Mouse (Mus musculus) spleen, adult 2 months (tissue): ENCODE measurements around the gene Gm49380. TPM values are rescaled to one million over a fixed set of nuclear protein-coding genes. Genes with fewer than 3 reads are reported as not detected.

Experiments used
- DNase-seq, 2 experiments: peaks; one replicate each; pipeline versions ENCODE4 v3.0.0 to v3.0.0-alpha.2; 2012 to 2021; ENCODE audit warnings: low spot score in 2 of 2, low read depth in 1 of 2
- H3K27ac ChIP-seq: fragments of 200-500 bp; 2 replicates; pipeline ENCODE4 v1.5.1; 2012; ENCODE audit warnings: low read length, inconsistent platforms; ENCODE audit not compliant: insufficient read depth
- H3K27me3 ChIP-seq: fragments of 200-500 bp; 2 replicates; pipeline ENCODE4 v1.6.1; 2012; ENCODE audit warnings: mild to moderate bottlenecking, moderate library complexity, low read length, inconsistent platforms; ENCODE audit not compliant: control insufficient read depth, insufficient read depth
- H3K36me3 ChIP-seq: fragments of 200-500 bp; 2 replicates; pipeline ENCODE4 v1.6.1; 2012; ENCODE audit warnings: mild to moderate bottlenecking, low read length, inconsistent platforms; ENCODE audit not compliant: control insufficient read depth, insufficient read depth
- H3K4me1 ChIP-seq: fragments of 200-500 bp; 2 replicates; pipeline ENCODE4 v1.6.1; 2011; ENCODE audit warnings: inconsistent platforms; ENCODE audit not compliant: control insufficient read depth, insufficient read depth, insufficient read length
- H3K4me3 ChIP-seq: fragments of 200-500 bp; 2 replicates; pipeline ENCODE4 v1.5.1; 2011; ENCODE audit warnings: mild to moderate bottlenecking, inconsistent platforms; ENCODE audit not compliant: insufficient read depth, insufficient read length; ENCODE audit errors: extremely low read depth
- CTCF ChIP-seq: fragments of 200-500 bp; IDR thresholded peaks from 2 replicates; pipeline ENCODE4 v1.5.1; 2011; ENCODE audit warnings: mild to moderate bottlenecking, inconsistent platforms; ENCODE audit not compliant: insufficient read depth, insufficient read length, insufficient replicate concordance; ENCODE audit errors: extremely low read depth
- POLR2A ChIP-seq: fragments of 200-500 bp; IDR thresholded peaks from 2 replicates; pipeline ENCODE4 v1.6.1; 2011; ENCODE audit warnings: low read depth, low read length, inconsistent platforms
- WGBS: fragments of 180-500 bp; shearing (Covaris S2); methylation state at CpG from one replicate; pipeline ENCODE4 v1.1.7; 2018; 5-methylcytosine and 5-hydroxymethylcytosine counted together
- polyA plus RNA-seq: library from polyadenylated mRNA; depleted of rRNA; stranded (reverse); fragments of >200 nt; gene quantifications from 2 replicates; pipeline ENCODE4 v1.2.3, GENCODE M21; 2012; rRNA removed

The Gm49380 gene
- 0.05 TPM in 1 of 2 replicates, not detected in the other for polyA plus RNA-seq

- WGBS = under 1% methylated on average over 51 of the region's 51 CpGs
- no peaks in the 10 kb centered on the region; the same call in 1 of the 2 replicates for H3K4me1 ChIP-seq
- peak within 1 kb of the TSS; percentile 74 for H3K4me3 ChIP-seq
- H3K36me3 ChIP-seq = no peaks in the 10 kb centered on the region; the same call in 1 of the 2 replicates
- DNase-seq = peak; percentile 95 to 98
- H3K27me3 ChIP-seq = no peaks in the 10 kb centered on the region
- H3K27ac ChIP-seq = no peak within 1 kb of the TSS
- TF ChIP-seq POLR2A (peak; percentile 42; the same call in 1 of the 2 replicates), CTCF (no peak)
Observed at GRCm38 (mm10) chr9:44113105-44113789, at the start of gene Gm49380, which contains the start of gene Rnf26. TSS of gene Gm49380 (minus strand) at chr9:44113500. TSS of gene Rnf26 (minus strand) at chr9:44113517.

- TF ChIP-seq CTCF = no peak
- no peak for TF ChIP-seq POLR2A
- Histone ChIP-seq H3K4me1 (no peaks in the 10 kb centered on the region), H3K36me3 (peaks cover 59% of the 10 kb centered on the region), H3K27me3 (no peaks in the 10 kb centered on the region), H3K4me3 (no peak overlapping the region), H3K27ac (no peak overlapping the region)
- DNase-seq = no peak
- 92% methylated on average over 3 of the region's 3 CpGs for WGBS
Observed at GRCm38 (mm10) chr9:44159886-44160285, 46.6 kb upstream of the Gm49380 start.

- peaks cover 37% of the 10 kb centered on the region for H3K36me3 ChIP-seq
- no peaks in the 10 kb centered on the region for H3K27me3 ChIP-seq
- no peak for DNase-seq
- no peak overlapping the region for H3K27ac ChIP-seq
- WGBS = 61% methylated on average over 3 of the region's 3 CpGs
- H3K4me3 ChIP-seq = no peak overlapping the region
- no peak for TF ChIP-seq CTCF
- TF ChIP-seq POLR2A = no peak
- H3K4me1 ChIP-seq = no peaks in the 10 kb centered on the region
Observed at GRCm38 (mm10) chr9:44147290-44147689, 34.0 kb upstream of the Gm49380 start.

GRCm38 (mm10) chr9:44144718-44145060, 31.4 kb upstream of the Gm49380 start:
- peaks cover 24% of the 10 kb centered on the region for H3K36me3 ChIP-seq
- no peaks in the 10 kb centered on the region for H3K27me3 ChIP-seq
- no peak for DNase-seq
- H3K27ac ChIP-seq = no peak overlapping the region
- no peaks in the 10 kb centered on the region for H3K4me1 ChIP-seq
- no peak for TF ChIP-seq CTCF
- TF ChIP-seq POLR2A = no peak
- H3K4me3 ChIP-seq = no peak overlapping the region

- no peak for TF ChIP-seq POLR2A
- no peak for TF ChIP-seq CTCF
- Histone ChIP-seq H3K36me3 (peaks cover 20% of the 10 kb centered on the region), H3K27ac (no peak overlapping the region), H3K27me3 (no peaks in the 10 kb centered on the region), H3K4me1 (no peaks in the 10 kb centered on the region), H3K4me3 (no peak overlapping the region)
- DNase-seq = no peak
- WGBS = 65% methylated on average over 6 of the region's 8 CpGs
Observed at GRCm38 (mm10) chr9:44144023-44144717, 30.9 kb upstream of the Gm49380 start.

GRCm38 (mm10) chr9:44143421-44143820, 30.1 kb upstream of the Gm49380 start:
- whole genome bisulfite sequencing = 90% methylated on average over 5 of the region's 5 CpGs

GRCm38 (mm10) chr9:44141951-44142350, 28.7 kb upstream of the Gm49380 start:
- H3K27me3 ChIP-seq = no peaks in the 10 kb centered on the region
- DNase-seq = no peak
- no peak overlapping the region for H3K27ac ChIP-seq
- no peaks in the 10 kb centered on the region for H3K4me1 ChIP-seq
- peaks cover 17% of the 10 kb centered on the region for H3K36me3 ChIP-seq
- H3K4me3 ChIP-seq = no peak overlapping the region
- TF ChIP-seq CTCF (no peak), POLR2A (no peak)
- 87% methylated on average over 5 of the region's 5 CpGs for WGBS

More at GRCm38 (mm10) chr9:44143421-44143820, 30.1 kb upstream of the Gm49380 start:
- Histone ChIP-seq H3K4me3 (no peak overlapping the region), H3K36me3 (peaks cover 17% of the 10 kb centered on the region), H3K4me1 (no peaks in the 10 kb centered on the region), H3K27me3 (no peaks in the 10 kb centered on the region), H3K27ac (no peak overlapping the region)
- DNase-seq = no peak
- no peak for TF ChIP-seq POLR2A
- no peak for TF ChIP-seq CTCF
